Mouse (Mus musculus) liver, embryonic 14.5 days (tissue): ENCODE measurements around the gene Srgap1. TPM values are rescaled to one million over a fixed set of nuclear protein-coding genes. Genes with fewer than 3 reads are reported as not detected.
A peak's percentile ranks its signal among the peaks of the same experiment; 100 is the strongest.

ENCODE experiments used
- ATAC-seq: fragments of 200-750 bp; cut with Nextera tagmentation; 2 replicates; pipeline ENCODE4 v1.8.0; 2017; ENCODE audit warnings: moderate number of reproducible peaks, mild to moderate bottlenecking, moderate library complexity; ENCODE audit not compliant: insufficient read depth
- DNase-seq, 3 experiments: peaks; one replicate each; pipeline ENCODE4 v3.0.0-alpha.2; 2012 to 2013; ENCODE audit warnings: low read depth in 3 of 3, low spot score in 3 of 3
- H3K27ac ChIP-seq: fragments of 300-500 bp; sonication (generic); 2 replicates; pipeline ENCODE4 v1.5.1; 2014; ENCODE audit warnings: moderate library complexity, mild to moderate bottlenecking, control low read depth, inconsistent platforms
- H3K27me3 ChIP-seq: fragments of 300-500 bp; sonication (generic); 2 replicates; pipeline ENCODE4 v1.6.1; 2014; ENCODE audit warnings: mild to moderate bottlenecking, low read length, moderate library complexity; ENCODE audit not compliant: control insufficient read depth, insufficient read depth
- H3K36me3 ChIP-seq: fragments of 300-500 bp; sonication (generic); replicated peaks from 2 replicates; pipeline ENCODE4 v1.6.1; 2014; ENCODE audit warnings: low read depth; ENCODE audit not compliant: control insufficient read depth, insufficient read depth
- H3K4me1 ChIP-seq, 2 experiments: fragments of 200-500 bp in 1 of 2; fragments of 300-500 bp in 1 of 2; sonication (generic) in 1 of 2; replicated peaks; 2 replicates each; pipeline ENCODE4 v1.6.1; 2012 to 2014; ENCODE audit warnings: antibody characterized with exemption in 1 of 2, inconsistent platforms in 1 of 2, low read length in 1 of 2; ENCODE audit not compliant: control insufficient read depth in 2 of 2, insufficient read depth in 2 of 2
- H3K4me2 ChIP-seq: fragments of 300-500 bp; sonication (generic); 2 replicates; pipeline ENCODE4 v1.6.1; 2014; ENCODE audit warnings: low read depth, mild to moderate bottlenecking, control low read depth, moderate library complexity
- H3K4me3 ChIP-seq, 2 experiments: fragments of 200-500 bp in 1 of 2; fragments of 300-500 bp in 1 of 2; sonication (generic) in 1 of 2; 2 replicates each; pipeline ENCODE4 v1.5.1; 2012 to 2014; ENCODE audit warnings: low read depth in 2 of 2, low read length in 2 of 2, mild to moderate bottlenecking in 2 of 2, control low read depth in 1 of 2, inconsistent platforms in 1 of 2, moderate library complexity in 1 of 2; ENCODE audit not compliant: insufficient read depth in 1 of 2
- H3K9ac ChIP-seq: fragments of 300-500 bp; sonication (generic); replicated peaks from 2 replicates; pipeline ENCODE4 v1.6.1; 2014; ENCODE audit warnings: mild to moderate bottlenecking, control low read depth, moderate library complexity
- H3K9me3 ChIP-seq: fragments of 300-500 bp; sonication (generic); 2 replicates; pipeline ENCODE4 v1.6.1; 2016; ENCODE audit warnings: low read length, mixed read lengths; ENCODE audit not compliant: control insufficient read depth
- CTCF ChIP-seq: IDR thresholded peaks from 2 replicates; pipeline ENCODE4 v1.5.1; 2016; ENCODE audit warnings: antibody characterized with exemption, low read depth, control low read depth
- EP300 ChIP-seq: IDR thresholded peaks from 2 replicates; pipeline ENCODE4 v1.6.1; 2016; ENCODE audit warnings: antibody characterized with exemption, low read depth
- WGBS: fragments of 180-500 bp; shearing (Covaris S2); extraction: QIAGEN DNeasy Blood & Tissue Kit; methylation state at CpG from one replicate; pipeline ENCODE4 v1.1.7; 2014; ENCODE audit not compliant: insufficient replicate concordance; 5-methylcytosine and 5-hydroxymethylcytosine counted together
- polyA plus RNA-seq, 2 experiments: library from polyadenylated mRNA; depleted of rRNA in 1 of 2; stranded (reverse) in 1 of 2; unstranded in 1 of 2; fragments of >200 nt; fragmentation: Nextera tagmentation in 1 of 2; extraction: Ambion mirVana in 1 of 2; gene quantifications; 2 replicates each; pipeline versions ENCODE4 v1.2.1 to v1.2.3; 2012 to 2014

Srgap1 gene
- polyA plus RNA-seq, 2 experiments = 0.66 to 0.79 TPM

GRCm38 (mm10) chr10:122012321-122012720 lies 34.8 kb downstream of the Srgap1 start:
- H3K4me1 ChIP-seq = peaks cover 0 to 19% of the 10 kb centered on the region in 2 experiments; a peak in 2 of 4 replicates
- DNase-seq (no peak), ATAC-seq (no peak)
- no peak overlapping the region for H3K9ac ChIP-seq
- no peaks in the 10 kb centered on the region for H3K9me3 ChIP-seq
- H3K4me2 ChIP-seq = no peak overlapping the region
- no peak overlapping the region for H3K27ac ChIP-seq
- TF ChIP-seq EP300 (no peak), CTCF (no peak)
- H3K4me3 ChIP-seq = no peak overlapping the region
- 72% methylated on average over 6 of the region's 6 CpGs for WGBS
- H3K36me3 ChIP-seq = no peaks in the 10 kb centered on the region
- H3K27me3 ChIP-seq = no peaks in the 10 kb centered on the region

GRCm38 (mm10) chr10:122008731-122009391 lies 38.3 kb downstream of the Srgap1 start:
- Histone ChIP-seq H3K27me3 (no peaks in the 10 kb centered on the region), H3K36me3 (no peaks in the 10 kb centered on the region), H3K4me2 (peak overlapping the region; percentile 11; the same call in 1 of the 2 replicates), H3K4me1 (peaks cover 0 to 31% of the 10 kb centered on the region in 2 experiments; a peak in 2 of 4 replicates), H3K4me3 (no peak overlapping the region), H3K9me3 (no peaks in the 10 kb centered on the region), H3K9ac (no peak overlapping the region), H3K27ac (no peak overlapping the region)
- 16% methylated on average over 12 of the region's 12 CpGs for WGBS
- peak; percentile 62; the same call in 1 of the 2 replicates for ATAC-seq
- peak in 2 of 3 experiments; percentile 12 to 22 for DNase-seq
- TF ChIP-seq CTCF = no peak
- no peak for TF ChIP-seq EP300

DNA sequence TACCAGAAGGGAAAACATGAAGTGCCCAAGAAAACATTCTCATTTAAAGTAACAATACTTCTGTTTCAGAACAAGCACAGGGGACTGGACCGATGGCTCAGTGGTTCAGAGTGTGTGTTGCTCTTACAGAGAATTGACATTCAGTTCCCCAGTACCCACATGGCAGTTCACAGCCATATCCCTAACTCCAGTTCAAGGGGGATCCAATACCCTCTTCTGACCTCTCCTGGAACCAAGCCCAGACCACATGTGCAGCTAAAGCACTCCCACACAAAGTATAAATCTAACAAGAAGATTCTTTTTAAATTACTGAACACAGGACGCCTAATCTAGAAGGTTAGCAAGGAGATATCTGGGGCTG lies 38.8 kb downstream of the Srgap1 start:
- ATAC-seq = 0 out of 2 replicates have a peak, but pooled peaks have one; percentile 6
- no peak overlapping the region for H3K4me3 ChIP-seq
- TF ChIP-seq EP300 (no peak), CTCF (no peak)
- no peaks in the 10 kb centered on the region for H3K36me3 ChIP-seq
- 23% methylated on average over 2 of the region's 2 CpGs for WGBS
- H3K27ac ChIP-seq = no peak overlapping the region
- H3K9ac ChIP-seq = no peak overlapping the region
- DNase-seq = no peak
- H3K4me1 ChIP-seq = peaks cover 0 to 33% of the 10 kb centered on the region in 2 experiments; a peak in 2 of 4 replicates
- no peaks in the 10 kb centered on the region for H3K27me3 ChIP-seq
- H3K9me3 ChIP-seq = no peaks in the 10 kb centered on the region
- H3K4me2 ChIP-seq = no peak overlapping the region

GRCm38 (mm10) chr10:122006606-122007005 lies 40.5 kb downstream of the Srgap1 start:
- no peaks in the 10 kb centered on the region for H3K9me3 ChIP-seq
- H3K36me3 ChIP-seq = no peaks in the 10 kb centered on the region
- H3K4me1 ChIP-seq = peaks cover 0 to 40% of the 10 kb centered on the region in 2 experiments; a peak in 2 of 4 replicates
- ATAC-seq = no peak
- H3K27ac ChIP-seq = no peak overlapping the region
- no peak for DNase-seq
- H3K4me3 ChIP-seq = no peak overlapping the region
- H3K4me2 ChIP-seq = no peak overlapping the region
- no peak for TF ChIP-seq EP300
- TF ChIP-seq CTCF = no peak
- no peak overlapping the region for H3K9ac ChIP-seq
- 40% methylated on average over 5 of the region's 5 CpGs for WGBS
- no peaks in the 10 kb centered on the region for H3K27me3 ChIP-seq

- Histone ChIP-seq H3K9ac (no peak overlapping the region), H3K27me3 (no peaks in the 10 kb centered on the region), H3K4me2 (no peak overlapping the region), H3K9me3 (no peaks in the 10 kb centered on the region), H3K4me1 (peaks cover 0 to 37% of the 10 kb centered on the region in 2 experiments; a peak in 2 of 4 replicates), H3K4me3 (no peak overlapping the region), H3K27ac (no peak overlapping the region), H3K36me3 (no peaks in the 10 kb centered on the region)
- DNase-seq (no peak), ATAC-seq (no peak)
- 53% methylated on average over 6 of the region's 6 CpGs for WGBS
- TF ChIP-seq EP300 (no peak), CTCF (no peak)
These were observed 41.0 kb downstream of the Srgap1 start for GRCm38 (mm10) chr10:122006151-122006550.
